ENCODE assay signal across 25 mouse cellular contexts in the genomic region with DNA sequence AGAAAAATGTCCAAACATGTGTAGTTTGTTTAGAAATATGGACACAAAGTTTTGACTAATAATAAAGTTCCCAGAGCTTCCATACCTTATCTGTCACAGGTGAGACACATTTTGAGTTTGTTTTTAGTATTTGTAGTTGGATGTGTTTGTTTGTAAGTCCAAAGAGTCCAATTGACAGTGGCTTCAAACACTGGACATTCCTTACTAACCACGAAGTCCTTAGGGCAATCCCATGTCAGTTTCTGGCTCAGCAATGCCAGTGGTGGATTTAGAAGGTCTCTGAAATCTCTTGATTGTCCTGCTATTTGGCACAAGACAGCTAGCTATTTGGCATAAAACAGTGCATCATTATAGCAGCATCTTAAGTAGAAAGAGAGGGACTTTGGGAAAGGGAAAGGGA. TPM values are rescaled to one million over a fixed set of nuclear protein-coding genes. Genes with fewer than 3 reads are reported as not detected.
A peak's percentile ranks its signal among the peaks of the same experiment; 100 is the strongest.
DNase-seq lines count a peak whose midpoint lies in the region; ATAC-seq and TF ChIP-seq lines count a peak whose summit lies in the region.
"Had no signal": no experiment of that assay in that cellular context is flagged by ENCODE, and none has a peak within 500 bp of the region (broad histone marks: within the 10 kb centered on the region; RNA-seq: fewer than 3 reads in every experiment).

No protein-coding gene starts in this region.

- no peak for TF ChIP-seq CTCF in liver, adult 2 months (IDR thresholded peaks at IDR 0.05; ENCODE audit: low read depth, low read length)

- H3K27ac ChIP-seq in liver, adult 2 months (replicated peaks; ENCODE audit: insufficient read depth, low read depth, low read length), result peak overlapping the region; percentile 50
- peak overlapping the region; percentile 33; the same call in 1 of the 2 replicates for H3K27ac ChIP-seq in liver, embryonic 16.5 days (ENCODE audit: low read length)
- no peak overlapping the region for H3K27ac ChIP-seq in liver, embryonic 11.5 days (ENCODE audit: low read depth, low read length)
- H3K27ac ChIP-seq: embryonic facial prominence, embryonic 13.5 days; embryonic facial prominence, embryonic 15.5 days; forebrain, embryonic 10.5 days; forebrain, embryonic 12.5 days had no signal

- DNase-seq in liver, adult 2 months (ENCODE audit: extremely low read depth, low read depth, low spot score), result peak; percentile 95
- DNase-seq in liver (no peak), adipocyte (ENCODE audit: low spot score) (peak; percentile 18)
- no peak for DNase-seq in liver, embryonic 11.5 days (ENCODE audit: low spot score)
- DNase-seq in heart, adult 18-20 months, result no peak
- DNase-seq in layer of hippocampus, postnatal 25 days (ENCODE audit: extremely low spot score in 1 of 2, low spot score in 1 of 2), result no peak
- DNase-seq: adrenal gland, adult 2 months; adrenal gland, postnatal 10 days; adrenal gland, postnatal 25 days; cerebellum, adult 11 months; cerebellum, adult 18-20 months; cerebellum, adult 8-10 months; cerebellum, adult 9-11 months; cerebellum, postnatal 14 days; embryo, embryonic 11 days had no signal

- H3K4me2 ChIP-seq in liver, embryonic 16.5 days (ENCODE audit: low read depth, low read length), result no peak overlapping the region
- no peak overlapping the region for H3K4me2 ChIP-seq in liver, embryonic 11.5 days
- H3K4me2 ChIP-seq: embryonic facial prominence, embryonic 13.5 days; embryonic facial prominence, embryonic 15.5 days; forebrain, embryonic 12.5 days had no signal

- H3K79me2 ChIP-seq in liver, adult 2 months (ENCODE audit: control insufficient read depth, insufficient read depth, low read length), result peaks cover 31% of the 10 kb centered on the region

- H3K9ac ChIP-seq in liver, adult 2 months (ENCODE audit: low read depth, low read length), result no peak overlapping the region
- no peak overlapping the region for H3K9ac ChIP-seq in liver, embryonic 16.5 days (ENCODE audit: low read depth, low read length)
- H3K9ac ChIP-seq in liver, embryonic 11.5 days (ENCODE audit: low read depth, low read length), result no peak overlapping the region
- H3K9ac ChIP-seq: embryonic facial prominence, embryonic 13.5 days; embryonic facial prominence, embryonic 15.5 days; forebrain, embryonic 12.5 days had no signal

- 18% methylated on average over 1 of the region's 1 CpGs for WGBS in liver, adult 2 months
- WGBS in liver, embryonic 16.5 days (ENCODE audit: insufficient replicate concordance), result 68% methylated on average over 1 of the region's 1 CpGs
- WGBS in liver, embryonic 11.5 days, result 82% methylated on average over 1 of the region's 1 CpGs

- peak; percentile 50; the same call in 1 of the 2 replicates for ATAC-seq in liver, embryonic 16.5 days (ENCODE audit: low read depth)
- no peak for ATAC-seq in liver, embryonic 11.5 days (replicated peaks; ENCODE audit: low FRiP score)
- ATAC-seq: activated CD4-positive, CD25-positive, alpha-beta regulatory T cell, adult 4 months; forebrain, embryonic 14.5 days; forebrain, embryonic 16.5 days; Patski had no signal

- H3K27me3 ChIP-seq in liver, adult 2 months (ENCODE audit: control insufficient read depth, insufficient read depth, low read length), result no peaks in the 10 kb centered on the region
- no peaks in the 10 kb centered on the region for H3K27me3 ChIP-seq in liver, embryonic 16.5 days (ENCODE audit: control insufficient read depth, insufficient read depth, low read depth, low read length)
- H3K27me3 ChIP-seq in liver, embryonic 11.5 days (replicated peaks; ENCODE audit: control insufficient read depth, insufficient read depth, low read length), result no peaks in the 10 kb centered on the region
- H3K27me3 ChIP-seq: embryonic facial prominence, embryonic 13.5 days; embryonic facial prominence, embryonic 15.5 days; forebrain, embryonic 12.5 days; Patski had no signal

- no peaks in the 10 kb centered on the region for H3K36me3 ChIP-seq in liver, adult 2 months (ENCODE audit: control insufficient read depth, insufficient read depth, low read length)
- H3K36me3 ChIP-seq in liver, embryonic 16.5 days (ENCODE audit: control insufficient read depth, insufficient read depth), result 0 out of 2 replicates have a peak, but pooled peaks cover 2% of the 10 kb centered on the region
- no peaks in the 10 kb centered on the region; the same call in 1 of the 2 replicates for H3K36me3 ChIP-seq in liver, embryonic 11.5 days (ENCODE audit: control insufficient read depth, insufficient read depth, low read length)
- H3K36me3 ChIP-seq: embryonic facial prominence, embryonic 15.5 days had no signal

- no peak overlapping the region for H3K4me3 ChIP-seq in liver, adult 2 months (ENCODE audit: insufficient read depth, low read depth, low read length)
- no peak overlapping the region for H3K4me3 ChIP-seq in liver, embryonic 16.5 days (ENCODE audit: low read depth, low read length)
- no peak overlapping the region for H3K4me3 ChIP-seq in liver, embryonic 11.5 days (ENCODE audit: low read depth, low read length)
- H3K4me3 ChIP-seq: embryonic facial prominence, embryonic 13.5 days; embryonic facial prominence, embryonic 15.5 days; erythroblast, embryonic 14.5 days; forebrain, embryonic 10.5 days; forebrain, embryonic 12.5 days had no signal

- no peaks in the 10 kb centered on the region for H3K9me3 ChIP-seq in liver, embryonic 16.5 days (replicated peaks; ENCODE audit: control insufficient read depth, low read length)
- peaks cover 6% of the 10 kb centered on the region; the same call in 1 of the 2 replicates for H3K9me3 ChIP-seq in liver, embryonic 11.5 days (ENCODE audit: control insufficient read depth, low read length)

- no peak for TF ChIP-seq POLR2A in liver, adult 2 months (IDR thresholded peaks at IDR 0.05; ENCODE audit: extremely low read depth, insufficient read depth, low read length)

- peaks cover 11% of the 10 kb centered on the region; the same call in 1 of the 2 replicates for H3K4me1 ChIP-seq in liver, adult 2 months (ENCODE audit: control insufficient read depth, insufficient read depth, low read length)
- H3K4me1 ChIP-seq in liver, embryonic 16.5 days (ENCODE audit: control insufficient read depth, low read depth, low read length), result peaks cover 13% of the 10 kb centered on the region
- H3K4me1 ChIP-seq in liver, embryonic 11.5 days (replicated peaks; ENCODE audit: control insufficient read depth, insufficient read depth, low read length), result peaks cover under 1% of the 10 kb centered on the region; the same call in 1 of the 2 replicates
- H3K4me1 ChIP-seq: forebrain, embryonic 10.5 days; forebrain, embryonic 12.5 days had no signal

RNA-seq across cellular contexts. Expression of a gene that starts 22.7 kb away (rescaled TPM):
- total RNA-seq in liver, adult 2 months (2014; rRNA removed), result 23.3 and 24.7 TPM in 2 replicates
- polyA plus RNA-seq in liver, adult 2 months (2012; rRNA removed), result 4.3 and 7.0 TPM in 2 replicates
- polyA plus RNA-seq in liver, embryonic 16.5 days (2015; fragmentation: Nextera tagmentation; extraction: Ambion mirVana), result 6.7 and 7.1 TPM in 2 replicates
- polyA plus RNA-seq in liver, embryonic 11.5 days (2014; fragmentation: Nextera tagmentation; extraction: Ambion mirVana), result 11.2 and 13.1 TPM in 2 replicates
- 10 to 100 TPM; 41.7 to 43.2 TPM for total RNA-seq in heart, adult 18-20 months (2021)
- total RNA-seq in layer of hippocampus, postnatal 25 days (2021), result 100 to 1,000 TPM; 204 to 246 TPM

Comparison
In these comparisons a context has a peak if more than half of its experiments do, and no peak if none do; other contexts are left out.
1. DNase-seq: peak in liver, adult 2 months (single experiment) and adipocyte (single experiment); none in liver (single experiment), liver, embryonic 11.5 days (single experiment), heart, adult 18-20 months (0 of 2) and layer of hippocampus, postnatal 25 days (0 of 2).